20 mouse cellular contexts compared by ENCODE assay signal in genomic region chr7:128067847-128068246, GRCm38 (mm10). TPM values are rescaled to one million over a fixed set of nuclear protein-coding genes. Genes with fewer than 3 reads are reported as not detected.
A peak's percentile ranks its signal among the peaks of the same experiment; 100 is the strongest.
DNase-seq lines count a peak whose midpoint lies in the region; ATAC-seq and TF ChIP-seq lines count a peak whose summit lies in the region.
"Had no signal": no experiment of that assay in that cellular context is flagged by ENCODE, and none has a peak within 500 bp of the region (broad histone marks: within the 10 kb centered on the region; RNA-seq: fewer than 3 reads in every experiment).

No protein-coding gene starts in this region.

- no peak overlapping the region for H3K9ac ChIP-seq in lung, postnatal 0 days (replicated peaks; ENCODE audit: low read depth)
- no peak overlapping the region for H3K9ac ChIP-seq in MEL (ENCODE audit: control insufficient read depth, low read depth, low read length, poor library complexity, severe bottlenecking)
- H3K9ac ChIP-seq in hindbrain, embryonic 16.5 days (ENCODE audit: low read depth, low read length), result no peak overlapping the region
- H3K9ac ChIP-seq: liver, embryonic 15.5 days had no signal

- H3K27me3 ChIP-seq in lung, postnatal 0 days (replicated peaks; ENCODE audit: insufficient read depth, low read length), result no peaks in the 10 kb centered on the region
- H3K27me3 ChIP-seq in MEL (ENCODE audit: control insufficient read depth in 1 of 2, insufficient read depth in 2 of 2, low read length in 2 of 2), result peaks cover 8% of the 10 kb centered on the region in 2 experiments
- no peaks in the 10 kb centered on the region for H3K27me3 ChIP-seq in hindbrain, embryonic 16.5 days (replicated peaks; ENCODE audit: control insufficient read depth, insufficient read depth, low read length)
- H3K27me3 ChIP-seq: liver, embryonic 15.5 days had no signal

- peak; percentile 21 for DNase-seq in lung, postnatal 14 days
- no peak for DNase-seq in lung, postnatal 0 days (ENCODE audit: low spot score)
- DNase-seq in B cell, adult 2 months, result peak; percentile 39 to 53
- DNase-seq in MEL (ENCODE audit: low read depth, low spot score), result peak; percentile 55
- no peak for DNase-seq in cerebellum, postnatal 25 days
- DNase-seq: cerebellum, adult 9-11 months; gastrocnemius, postnatal 36 days; left cerebral cortex, postnatal 4 days; right cerebral cortex, postnatal 4 days had no signal

- no peak for TF ChIP-seq CTCF in lung, postnatal 0 days (IDR thresholded peaks at IDR 0.05)
- no peak for TF ChIP-seq CTCF in MEL (IDR thresholded peaks at IDR 0.05 in 2 of 3, conservative IDR thresholded peaks at IDR 0.05 in 1 of 3; ENCODE audit: control insufficient read depth in 1 of 3, insufficient read depth in 1 of 3, low read depth in 2 of 3, low read length in 3 of 3, poor library complexity in 1 of 3, severe bottlenecking in 1 of 3)

- H3K27ac ChIP-seq in lung, postnatal 0 days (ENCODE audit: low read length), result no peak overlapping the region
- no peak overlapping the region for H3K27ac ChIP-seq in MEL (ENCODE audit: control insufficient read depth, low read depth, low read length)
- no peak overlapping the region for H3K27ac ChIP-seq in hindbrain, embryonic 16.5 days (ENCODE audit: low read depth, low read length)
- H3K27ac ChIP-seq: embryonic facial prominence, embryonic 10.5 days; hindbrain, postnatal 0 days; layer of hippocampus, adult 2 months; liver, embryonic 15.5 days had no signal

- WGBS in lung, postnatal 0 days, result 43% methylated on average over 3 of the region's 3 CpGs
- 48% methylated on average over 3 of the region's 3 CpGs for whole genome bisulfite sequencing in hindbrain, embryonic 16.5 days

- no peak overlapping the region for H3K4me2 ChIP-seq in lung, postnatal 0 days (replicated peaks; ENCODE audit: low read depth, low read length)
- no peak overlapping the region for H3K4me2 ChIP-seq in hindbrain, embryonic 16.5 days (ENCODE audit: low read length)
- H3K4me2 ChIP-seq: liver, embryonic 15.5 days; midbrain, embryonic 11.5 days had no signal

- no peak for TF ChIP-seq POLR2A in MEL (IDR thresholded peaks at IDR 0.05; ENCODE audit: control insufficient read depth in 1 of 2, insufficient read depth in 1 of 2, low read depth in 1 of 2, low read length in 2 of 2, poor library complexity in 1 of 2)

- TF ChIP-seq RAD21 in MEL (IDR thresholded peaks at IDR 0.05; ENCODE audit: low read depth, low read length), result no peak

- no peak overlapping the region for H3K4me3 ChIP-seq in lung, postnatal 0 days (ENCODE audit: low read depth, low read length)
- no peak overlapping the region for H3K4me3 ChIP-seq in MEL (ENCODE audit: control insufficient read depth in 1 of 2, insufficient read depth in 1 of 2, low read depth in 2 of 2, low read length in 2 of 2)
- H3K4me3 ChIP-seq in hindbrain, embryonic 16.5 days (ENCODE audit: low read length), result no peak overlapping the region
- H3K4me3 ChIP-seq: embryonic facial prominence, embryonic 10.5 days; layer of hippocampus, adult 2 months; liver, embryonic 15.5 days; myocyte had no signal

- no peaks in the 10 kb centered on the region for H3K9me3 ChIP-seq in lung, postnatal 0 days (ENCODE audit: low read length)
- no peaks in the 10 kb centered on the region for H3K9me3 ChIP-seq in MEL (replicated peaks; ENCODE audit: insufficient read depth, low read length)
- no peaks in the 10 kb centered on the region for H3K9me3 ChIP-seq in hindbrain, embryonic 16.5 days (ENCODE audit: control insufficient read depth, low read length)
- H3K9me3 ChIP-seq: embryonic facial prominence, embryonic 10.5 days; liver, embryonic 15.5 days had no signal

- TF ChIP-seq EP300 in lung, postnatal 0 days (IDR thresholded peaks at IDR 0.05), result no peak
- TF ChIP-seq EP300 in MEL (IDR thresholded peaks at IDR 0.05; ENCODE audit: low read depth in 1 of 2, low read length in 2 of 2), result peak in 1 of 2 experiments; percentile 65; a peak in 2 of 4 replicates

- no peak for ATAC-seq in lung, postnatal 0 days
- ATAC-seq in megakaryocyte, adult 5-6 weeks (ENCODE audit: poor library complexity, severe bottlenecking), result peak; percentile 55
- no peak for ATAC-seq in hindbrain, embryonic 16.5 days
- ATAC-seq: hindbrain, postnatal 0 days had no signal

- no peaks in the 10 kb centered on the region for H3K4me1 ChIP-seq in lung, postnatal 0 days (ENCODE audit: insufficient read depth, low read depth, low read length)
- peaks cover 0 to 3% of the 10 kb centered on the region in 2 experiments; a peak in 1 of 4 replicates for H3K4me1 ChIP-seq in MEL (ENCODE audit: control insufficient read depth in 1 of 2, insufficient read depth in 2 of 2, low read length in 2 of 2)
- H3K4me1 ChIP-seq in hindbrain, embryonic 16.5 days (ENCODE audit: control insufficient read depth, insufficient read depth, low read depth, low read length), result no peaks in the 10 kb centered on the region
- H3K4me1 ChIP-seq: embryonic facial prominence, embryonic 10.5 days; liver, embryonic 15.5 days had no signal

- no peaks in the 10 kb centered on the region for H3K79me2 ChIP-seq in MEL (ENCODE audit: control insufficient read depth, insufficient read depth, low read length, poor library complexity)

- no peaks in the 10 kb centered on the region for H3K36me3 ChIP-seq in lung, postnatal 0 days (ENCODE audit: insufficient read depth, low read length)
- H3K36me3 ChIP-seq in MEL (ENCODE audit: control insufficient read depth in 1 of 2, insufficient read depth in 2 of 2, low read length in 2 of 2), result no peaks in the 10 kb centered on the region; a peak in 1 of 4 replicates
- H3K36me3 ChIP-seq in hindbrain, embryonic 16.5 days (ENCODE audit: control insufficient read depth, insufficient read depth, low read length), result no peaks in the 10 kb centered on the region
- H3K36me3 ChIP-seq: embryonic facial prominence, embryonic 10.5 days; liver, embryonic 15.5 days had no signal

TF ChIP-seq in MEL, 35 proteins besides CTCF, POLR2A, EP300 and RAD21:
- TF ChIP-seq TCF12 (IDR thresholded peaks at IDR 0.05; ENCODE audit: low read depth, low read length) (no peak), ZMIZ1 (IDR thresholded peaks at IDR 0.05; ENCODE audit: low read depth, low read length) (no peak), TBP (IDR thresholded peaks at IDR 0.05; ENCODE audit: low read depth, low read length) (no peak), NELFE (IDR thresholded peaks at IDR 0.05; ENCODE audit: low read depth, low read length) (no peak), UBTF (IDR thresholded peaks at IDR 0.05; ENCODE audit: borderline replicate concordance, insufficient read depth, low read depth, low read length) (no peak), E2F4 (IDR thresholded peaks at IDR 0.05; ENCODE audit: borderline replicate concordance, low read depth, low read length) (no peak), GABPA (IDR thresholded peaks at IDR 0.05; ENCODE audit: low read depth, low read length) (no peak), CHD2 (IDR thresholded peaks at IDR 0.05; ENCODE audit: low read length) (no peak), KAT2A (conservative IDR thresholded peaks at IDR 0.05; ENCODE audit: low read depth, low read length) (no peak), BHLHE40 (IDR thresholded peaks at IDR 0.05; ENCODE audit: borderline replicate concordance, low read depth, low read length) (no peak), RCOR1 (IDR thresholded peaks at IDR 0.05; ENCODE audit: low read depth, low read length) (peak; percentile 87), MAX (IDR thresholded peaks at IDR 0.05; ENCODE audit: low read length) (no peak), MYC (IDR thresholded peaks at IDR 0.05; ENCODE audit: low read depth, low read length) (no peak), ZNF384 (IDR thresholded peaks at IDR 0.05; ENCODE audit: low read depth, low read length) (no peak), GATA1 (IDR thresholded peaks at IDR 0.05; ENCODE audit: low read depth, low read length) (peak; percentile 69), JUND (IDR thresholded peaks at IDR 0.05; ENCODE audit: low read depth, low read length) (no peak), ETS1 (IDR thresholded peaks at IDR 0.05; ENCODE audit: low read depth, low read length) (no peak), ZKSCAN1 (IDR thresholded peaks at IDR 0.05; ENCODE audit: low read depth, low read length) (no peak), NRF1 (IDR thresholded peaks at IDR 0.05; ENCODE audit: insufficient read depth, low read depth, low read length, poor library complexity, severe bottlenecking) (no peak), SMC3 (IDR thresholded peaks at IDR 0.05; ENCODE audit: low read depth, low read length) (no peak), MEF2A (IDR thresholded peaks at IDR 0.05; ENCODE audit: extremely low read depth, insufficient replicate concordance, low read depth, low read length, poor library complexity, severe bottlenecking) (no peak), TAL1 (IDR thresholded peaks at IDR 0.05; ENCODE audit: low read length) (no peak), POLR2AphosphoS5 (IDR thresholded peaks at IDR 0.05; ENCODE audit: borderline replicate concordance, low read depth, low read length) (no peak), ELF1 (IDR thresholded peaks at IDR 0.05; ENCODE audit: low read depth, low read length) (peak; percentile 60), POLR2AphosphoS2 (IDR thresholded peaks at IDR 0.05; ENCODE audit: low read length) (no peak)

RNA-seq across cellular contexts. Expression of gene Gm49368, which starts 5.4 kb away (rescaled TPM):
- polyA plus RNA-seq in lung, postnatal 0 days (2015; fragmentation: Nextera tagmentation; extraction: Ambion mirVana), result 0.32 TPM in 1 of 2 replicates, not detected in the other
- total RNA-seq in MEL (2012; rRNA removed), result not detected in 2 replicates
- polyA plus RNA-seq in MEL (2012; ENCODE audit: insufficient read depth in 1 of 2, insufficient read length in 2 of 2, low read depth in 1 of 2, low replicate concordance in 2 of 2, missing spikeins in 1 of 2), result not detected
- 9.8 and 11.2 TPM in 2 replicates for total RNA-seq in megakaryocyte, adult 5-6 weeks (2015)
- 0.81 and 2.3 TPM in 2 replicates for total RNA-seq in megakaryocyte, adult 5-6 weeks (2017)
- not detected in 2 replicates for polyA plus RNA-seq in hindbrain, embryonic 16.5 days (2015; fragmentation: Nextera tagmentation; extraction: Ambion mirVana)
- total RNA-seq: hindbrain, postnatal 0 days; layer of hippocampus, adult 2 months; left cerebral cortex, postnatal 4 days had no signal
- polyA plus RNA-seq: embryonic facial prominence, embryonic 10.5 days; heart, postnatal 0 days; hindbrain, postnatal 0 days; kidney, embryonic 16.5 days; midbrain, embryonic 11.5 days; myocyte; testis, adult 2 months had no signal

RNA-seq across cellular contexts. Expression of gene Itgam, which starts 5.4 kb away (rescaled TPM):
- polyA plus RNA-seq in lung, postnatal 0 days (2015; fragmentation: Nextera tagmentation; extraction: Ambion mirVana), result 2.2 and 2.3 TPM in 2 replicates
- not detected in 2 replicates for total RNA-seq in MEL (2012; rRNA removed)
- polyA plus RNA-seq in MEL (2012; ENCODE audit: insufficient read depth in 1 of 2, insufficient read length in 2 of 2, low read depth in 1 of 2, low replicate concordance in 2 of 2, missing spikeins in 1 of 2), result not detected
- total RNA-seq in megakaryocyte, adult 5-6 weeks (2015), result 209 and 227 TPM in 2 replicates
- 286 and 332 TPM in 2 replicates for total RNA-seq in megakaryocyte, adult 5-6 weeks (2017)
- polyA plus RNA-seq in hindbrain, embryonic 16.5 days (2015; fragmentation: Nextera tagmentation; extraction: Ambion mirVana), result 0.94 and 1.0 TPM in 2 replicates

Comparison
In these comparisons a context has a peak if more than half of its experiments do, and no peak if none do; other contexts are left out.
1. DNase-seq: peak in lung, postnatal 14 days (single experiment), B cell, adult 2 months (2 of 2) and MEL (single experiment); none in lung, postnatal 0 days (single experiment) and cerebellum, postnatal 25 days (0 of 2).